Mouse (Mus musculus): ENCODE data around the gene Tbx5. TPM values are rescaled to one million over a fixed set of nuclear protein-coding genes. Genes with fewer than 3 reads are reported as not detected.
A peak's percentile ranks its signal among the peaks of the same experiment; 100 is the strongest.

Gene Tbx5
- polyA plus RNA-seq, 1 experiment from 2014 or later, result 38.4 TPM

- WGBS, result 14% methylated on average over 11 of the region's 11 CpGs
- H3K27me3 ChIP-seq (replicated peaks), result peaks cover 100% of the 10 kb centered on the region
- H3K36me3 ChIP-seq, result no peaks in the 10 kb centered on the region
- peak overlapping the region; percentile 89 for H3K27ac ChIP-seq (replicated peaks)
- peak overlapping the region; percentile 81 for H3K4me2 ChIP-seq
- peak overlapping the region; percentile 89 for H3K9ac ChIP-seq
- ATAC-seq (ENCODE audit: extremely low read depth, insufficient number of reproducible peaks, low FRiP score, low TSS enrichment), result no peak
- peaks cover 57% of the 10 kb centered on the region for H3K4me1 ChIP-seq
- no peaks in the 10 kb centered on the region for H3K9me3 ChIP-seq
- peak overlapping the region; percentile 54 for H3K4me3 ChIP-seq
These were observed 32.2 kb upstream of the Tbx5 start for GRCm38 (mm10) chr5:119800243-119800665.

GRCm38 (mm10) chr5:119802617-119803410 lies 29.7 kb upstream of the Tbx5 start:
- no peak for ATAC-seq (ENCODE audit: extremely low read depth, insufficient number of reproducible peaks, low FRiP score, low TSS enrichment)
- peak overlapping the region; percentile 89 for H3K27ac ChIP-seq (replicated peaks)
- H3K27me3 ChIP-seq (replicated peaks), result peaks cover 100% of the 10 kb centered on the region
- peak overlapping the region; percentile 89 for H3K9ac ChIP-seq
- peaks cover 50% of the 10 kb centered on the region for H3K4me1 ChIP-seq
- peak overlapping the region; percentile 55 for H3K4me3 ChIP-seq
- 5% methylated on average over 27 of the region's 27 CpGs for WGBS
- H3K4me2 ChIP-seq, result peak overlapping the region; percentile 81
- H3K9me3 ChIP-seq, result no peaks in the 10 kb centered on the region
- no peaks in the 10 kb centered on the region for H3K36me3 ChIP-seq

GRCm38 (mm10) chr5:119803411-119804251 lies 28.8 kb upstream of the Tbx5 start:
- H3K9ac ChIP-seq, result peak overlapping the region; percentile 89
- peak overlapping the region; percentile 89 for H3K27ac ChIP-seq (replicated peaks)
- H3K36me3 ChIP-seq, result no peaks in the 10 kb centered on the region
- peaks cover 100% of the 10 kb centered on the region for H3K27me3 ChIP-seq (replicated peaks)
- no peak for ATAC-seq (ENCODE audit: extremely low read depth, insufficient number of reproducible peaks, low FRiP score, low TSS enrichment)
- peaks cover 52% of the 10 kb centered on the region for H3K4me1 ChIP-seq
- H3K4me2 ChIP-seq, result peak overlapping the region; percentile 81
- under 1% methylated on average over 64 of the region's 64 CpGs for WGBS
- no peaks in the 10 kb centered on the region for H3K9me3 ChIP-seq
- H3K4me3 ChIP-seq, result peak overlapping the region; percentile 55

- peak overlapping the region; percentile 55 for H3K4me3 ChIP-seq
- peak overlapping the region; percentile 89 for H3K27ac ChIP-seq (replicated peaks)
- H3K9me3 ChIP-seq, result no peaks in the 10 kb centered on the region
- peaks cover 100% of the 10 kb centered on the region for H3K27me3 ChIP-seq (replicated peaks)
- peak overlapping the region; percentile 89 for H3K9ac ChIP-seq
- H3K36me3 ChIP-seq, result no peaks in the 10 kb centered on the region
- H3K4me1 ChIP-seq, result peaks cover 50% of the 10 kb centered on the region
- ATAC-seq (ENCODE audit: extremely low read depth, insufficient number of reproducible peaks, low FRiP score, low TSS enrichment), result no peak
- WGBS, result 1% methylated on average over 35 of the region's 35 CpGs
- H3K4me2 ChIP-seq, result peak overlapping the region; percentile 81
These were observed 28.0 kb upstream of the Tbx5 start for GRCm38 (mm10) chr5:119804301-119805039.

DNA sequence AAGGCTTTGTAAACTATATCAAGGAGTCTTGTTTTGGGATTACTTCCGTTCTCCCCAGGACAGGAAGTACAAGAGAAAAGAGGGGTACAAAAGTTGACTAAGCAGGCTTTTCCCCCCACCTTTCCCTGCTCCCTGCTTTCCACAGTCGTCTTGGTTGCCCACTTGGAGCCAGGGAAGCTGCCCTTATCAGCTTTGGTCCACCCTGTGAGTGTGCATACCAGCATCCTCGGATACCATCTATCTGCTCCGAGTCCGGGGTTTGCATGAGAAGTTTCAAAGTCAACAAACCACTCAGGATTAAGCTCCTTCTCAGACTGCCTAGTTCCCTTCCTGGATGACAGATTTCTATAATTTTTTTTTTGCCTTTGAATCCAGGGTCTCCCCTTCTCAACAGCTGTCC lies 26.8 kb upstream of the Tbx5 start:
- Histone ChIP-seq H3K27me3 (replicated peaks) (peaks cover 90% of the 10 kb centered on the region), H3K4me1 (peaks cover 39% of the 10 kb centered on the region), H3K27ac (replicated peaks) (peak overlapping the region; percentile 89), H3K9me3 (no peaks in the 10 kb centered on the region), H3K36me3 (no peaks in the 10 kb centered on the region), H3K4me2 (peak overlapping the region; percentile 81), H3K4me3 (peak overlapping the region; percentile 55), H3K9ac (peak overlapping the region; percentile 89)
- 4% methylated on average over 5 of the region's 5 CpGs for WGBS
- ATAC-seq (ENCODE audit: extremely low read depth, insufficient number of reproducible peaks, low FRiP score, low TSS enrichment), result no peak

GRCm38 (mm10) chr5:119806467-119806866 lies 26.0 kb upstream of the Tbx5 start:
- peaks cover 42% of the 10 kb centered on the region for H3K4me1 ChIP-seq
- H3K36me3 ChIP-seq, result no peaks in the 10 kb centered on the region
- no peak for ATAC-seq (ENCODE audit: extremely low read depth, insufficient number of reproducible peaks, low FRiP score, low TSS enrichment)
- peak overlapping the region; percentile 89 for H3K9ac ChIP-seq
- no peaks in the 10 kb centered on the region for H3K9me3 ChIP-seq
- peaks cover 81% of the 10 kb centered on the region for H3K27me3 ChIP-seq (replicated peaks)
- peak overlapping the region; percentile 81 for H3K4me2 ChIP-seq
- peak overlapping the region; percentile 89 for H3K27ac ChIP-seq (replicated peaks)
- peak overlapping the region; percentile 55 for H3K4me3 ChIP-seq

DNA sequence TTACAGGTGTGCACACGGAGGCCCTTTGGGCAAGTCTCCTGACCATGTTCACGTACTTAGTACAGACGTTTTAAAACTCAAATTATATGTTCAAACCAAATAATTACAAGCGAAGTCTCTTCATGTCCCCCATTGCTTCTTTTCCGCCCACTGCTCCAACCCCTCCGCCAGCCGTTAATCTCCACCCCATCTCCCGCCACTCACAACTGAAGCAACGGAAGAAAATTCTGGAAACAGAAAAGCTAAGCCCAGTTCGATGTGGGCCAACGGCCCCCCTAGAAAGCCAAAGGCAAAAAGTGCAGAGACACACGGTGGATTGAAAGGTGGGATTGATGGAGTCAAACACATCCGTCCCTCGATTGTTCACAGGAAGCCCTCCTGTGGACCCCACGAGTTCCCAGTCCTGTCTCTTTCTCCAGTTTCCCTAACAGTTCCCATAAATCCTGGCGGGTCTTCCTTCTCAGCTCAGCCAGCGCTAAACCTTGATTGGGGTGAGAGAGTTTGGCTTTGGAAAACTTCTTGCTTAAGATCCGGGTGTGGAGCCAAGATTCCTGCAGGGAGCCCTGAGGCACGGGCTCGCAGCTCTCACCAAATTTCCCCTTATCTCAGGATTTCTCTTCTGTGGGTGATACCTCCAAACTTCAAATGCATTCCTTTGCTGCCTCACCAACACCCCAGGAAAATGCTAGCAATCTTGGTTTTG lies 24.8 kb upstream of the Tbx5 start:
- H3K4me2 ChIP-seq, result peak overlapping the region; percentile 25

DNA sequence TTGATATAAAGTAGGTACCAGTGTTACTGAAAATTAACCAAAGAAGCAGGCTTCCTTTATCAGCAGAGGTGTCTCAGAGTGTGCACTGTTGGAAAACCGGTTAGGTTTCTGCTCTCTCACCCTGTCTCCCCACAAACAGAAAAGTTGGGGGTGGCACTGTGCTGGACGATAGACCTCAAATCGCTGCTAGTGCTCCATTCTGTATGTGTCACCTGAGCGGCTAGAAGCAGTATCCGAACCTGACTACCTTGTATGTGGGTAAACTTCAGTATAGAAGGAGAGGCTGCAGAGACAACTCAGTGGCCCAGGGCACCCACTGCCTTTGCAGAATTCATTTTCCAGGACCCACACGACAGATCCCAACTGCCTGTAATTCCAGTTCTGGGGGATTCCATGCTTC lies 23.8 kb upstream of the Tbx5 start:
- H3K4me1 ChIP-seq, result peaks cover 29% of the 10 kb centered on the region
- no peak overlapping the region for H3K4me2 ChIP-seq
- 63% methylated on average over 6 of the region's 6 CpGs for WGBS
- H3K27me3 ChIP-seq (replicated peaks), result peaks cover 59% of the 10 kb centered on the region
- no peak overlapping the region for H3K4me3 ChIP-seq
- no peak overlapping the region for H3K27ac ChIP-seq (replicated peaks)
- no peak overlapping the region for H3K9ac ChIP-seq
- no peaks in the 10 kb centered on the region for H3K36me3 ChIP-seq
- no peak for ATAC-seq (ENCODE audit: extremely low read depth, insufficient number of reproducible peaks, low FRiP score, low TSS enrichment)
- H3K9me3 ChIP-seq, result no peaks in the 10 kb centered on the region

More for the DNA sequence above, 24.8 kb upstream of the Tbx5 start:
- 16% methylated on average over 20 of the region's 20 CpGs for WGBS
- Histone ChIP-seq H3K4me3 (no peak overlapping the region), H3K36me3 (no peaks in the 10 kb centered on the region), H3K27ac (replicated peaks) (peak overlapping the region; percentile 62), H3K4me1 (peaks cover 37% of the 10 kb centered on the region), H3K27me3 (replicated peaks) (peaks cover 70% of the 10 kb centered on the region), H3K9ac (peak overlapping the region; percentile 62), H3K9me3 (no peaks in the 10 kb centered on the region)
- no peak for ATAC-seq (ENCODE audit: extremely low read depth, insufficient number of reproducible peaks, low FRiP score, low TSS enrichment)

DNA sequence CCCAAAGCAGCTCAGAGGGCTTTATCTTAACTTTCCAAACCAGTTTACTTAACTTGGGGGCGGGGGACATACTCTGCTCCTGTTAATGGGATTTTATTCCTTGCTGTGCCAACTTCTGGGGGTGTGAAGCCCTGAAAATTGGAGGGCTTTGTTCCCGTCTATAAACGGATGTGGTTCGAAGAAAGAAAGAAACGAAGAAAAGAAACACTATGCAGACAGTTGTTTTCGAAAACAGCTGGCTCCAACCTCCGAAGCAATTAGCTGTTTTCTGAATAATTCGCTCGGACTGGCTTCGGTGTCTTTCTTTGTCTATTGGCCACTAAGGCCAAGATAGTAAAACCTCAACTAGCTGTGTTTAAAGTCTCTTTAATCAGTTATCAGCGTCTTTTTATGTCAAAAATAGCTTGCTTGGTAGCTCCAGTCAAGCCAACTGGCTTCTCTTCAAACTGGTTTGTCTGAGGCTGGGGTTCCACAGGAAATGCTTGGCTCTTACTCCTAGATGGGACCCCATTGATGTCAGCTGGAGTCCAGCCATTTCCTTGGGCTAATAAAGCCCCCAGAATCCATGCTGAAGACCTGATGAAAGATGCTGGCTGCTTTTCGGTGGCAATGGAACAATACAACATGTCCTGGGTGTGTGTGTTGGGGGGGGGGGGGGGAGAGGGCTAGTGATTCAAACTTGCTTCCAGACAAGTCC lies 21.3 kb upstream of the Tbx5 start:
- Histone ChIP-seq H3K9ac (peak overlapping the region; percentile 26; the same call in 1 of the 2 replicates), H3K27me3 (replicated peaks) (peaks cover 35% of the 10 kb centered on the region), H3K4me1 (peaks cover 23% of the 10 kb centered on the region), H3K4me3 (no peak overlapping the region), H3K27ac (replicated peaks) (peak overlapping the region; percentile 62; the same call in 1 of the 2 replicates), H3K4me2 (peak overlapping the region; percentile 42), H3K9me3 (peaks cover 3% of the 10 kb centered on the region; the same call in 1 of the 2 replicates), H3K36me3 (0 out of 2 replicates have a peak, but pooled peaks cover 4% of the 10 kb centered on the region)
- WGBS, result 38% methylated on average over 12 of the region's 12 CpGs
- ATAC-seq (ENCODE audit: extremely low read depth, insufficient number of reproducible peaks, low FRiP score, low TSS enrichment), result no peak

GRCm38 (mm10) chr5:119815247-119815646 lies 17.2 kb upstream of the Tbx5 start:
- peaks cover 3% of the 10 kb centered on the region; the same call in 1 of the 2 replicates for H3K9me3 ChIP-seq
- 66% methylated on average over 1 of the region's 1 CpGs for WGBS

More at GRCm38 (mm10) chr5:119815247-119815646, 17.2 kb upstream of the Tbx5 start:
- no peak overlapping the region for H3K27ac ChIP-seq (replicated peaks)
- H3K4me1 ChIP-seq, result peaks cover 7% of the 10 kb centered on the region
- H3K9ac ChIP-seq, result no peak overlapping the region
- H3K27me3 ChIP-seq (replicated peaks), result no peaks in the 10 kb centered on the region; the same call in 1 of the 2 replicates
- 0 out of 2 replicates have a peak, but pooled peaks cover 4% of the 10 kb centered on the region for H3K36me3 ChIP-seq
- no peak overlapping the region for H3K4me3 ChIP-seq
- H3K4me2 ChIP-seq, result no peak overlapping the region
- ATAC-seq (ENCODE audit: extremely low read depth, insufficient number of reproducible peaks, low FRiP score, low TSS enrichment), result no peak
